Mouse (Mus musculus) frontal cortex, postnatal 25 days (tissue): Measurements from ENCODE around the gene Mgrn1.

Experiments used
- DNase-seq, 2 experiments: peaks; one replicate each; pipeline ENCODE4 v3.0.0; 2022; ENCODE audit warnings: low spot score in 2 of 2

The Mgrn1 gene

DNA sequence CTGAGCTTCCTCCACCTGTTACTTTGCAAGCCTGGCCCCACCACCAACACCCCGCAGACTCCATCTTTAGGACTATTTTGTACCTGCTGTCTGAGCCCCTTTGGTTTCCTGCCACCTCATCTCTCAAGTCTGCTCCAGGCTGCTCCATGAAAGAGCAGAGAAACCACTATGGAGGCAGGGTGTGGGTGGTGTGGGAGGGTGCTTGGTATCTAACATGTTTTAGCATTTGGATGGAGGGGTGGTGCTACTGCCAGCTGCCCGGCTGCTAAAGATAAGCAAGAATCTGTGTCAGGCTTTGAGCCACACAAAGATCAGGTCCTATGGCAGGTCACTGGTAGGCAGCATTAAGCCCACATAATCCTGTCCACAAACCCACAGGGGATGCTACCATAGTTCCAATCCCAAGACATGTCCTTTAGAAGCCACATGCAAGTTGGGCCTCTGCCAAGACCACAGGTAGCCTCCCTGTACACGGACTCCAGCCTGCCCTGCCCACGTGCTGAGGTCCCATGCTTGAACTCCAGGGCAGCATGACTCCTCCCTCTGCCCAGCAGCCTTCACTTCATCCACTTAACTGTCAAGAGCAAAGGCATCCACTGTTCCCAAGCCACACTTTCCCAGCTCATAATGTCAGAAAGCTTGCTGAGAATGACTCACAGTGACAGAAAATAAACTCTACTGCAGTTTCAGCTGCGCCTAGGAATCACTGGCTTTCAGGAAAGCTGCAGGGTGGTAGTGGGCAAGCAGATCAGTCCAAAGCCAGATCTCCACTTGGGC, 92.4 kb downstream of the Mgrn1 start:
- peak in 1 of 2 experiments; percentile 29 for DNase-seq

DNA sequence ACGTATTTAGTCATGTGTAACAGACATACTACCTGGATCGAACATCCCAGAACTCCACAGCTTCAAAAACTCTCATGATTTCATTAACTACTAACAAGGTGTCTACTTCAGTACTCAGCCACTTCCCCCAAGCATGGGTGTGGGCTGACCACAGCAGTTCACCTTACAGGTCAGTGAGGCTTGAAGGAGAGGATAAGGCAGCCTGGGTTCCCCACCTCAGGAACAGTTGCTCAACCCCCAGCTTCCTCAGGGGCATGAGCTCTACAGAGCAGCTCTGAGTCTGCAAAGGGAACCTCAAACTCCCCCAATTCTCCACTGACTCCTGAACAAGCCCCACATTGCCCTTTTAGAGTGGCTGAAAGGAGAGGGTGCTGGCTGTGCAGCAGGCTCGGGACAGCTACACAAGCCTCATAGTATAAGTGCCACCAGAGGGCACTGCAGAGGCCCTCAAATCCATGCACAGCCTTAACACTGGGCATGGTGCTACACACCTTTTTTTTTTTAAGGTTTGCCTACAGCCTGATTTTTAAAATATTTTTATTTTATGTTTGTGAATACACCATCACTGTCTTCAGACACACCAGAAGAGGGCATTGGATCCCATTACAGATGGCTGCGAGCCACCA, 93.8 kb downstream of the Mgrn1 start:
- DNase-seq, result no peak

DNA sequence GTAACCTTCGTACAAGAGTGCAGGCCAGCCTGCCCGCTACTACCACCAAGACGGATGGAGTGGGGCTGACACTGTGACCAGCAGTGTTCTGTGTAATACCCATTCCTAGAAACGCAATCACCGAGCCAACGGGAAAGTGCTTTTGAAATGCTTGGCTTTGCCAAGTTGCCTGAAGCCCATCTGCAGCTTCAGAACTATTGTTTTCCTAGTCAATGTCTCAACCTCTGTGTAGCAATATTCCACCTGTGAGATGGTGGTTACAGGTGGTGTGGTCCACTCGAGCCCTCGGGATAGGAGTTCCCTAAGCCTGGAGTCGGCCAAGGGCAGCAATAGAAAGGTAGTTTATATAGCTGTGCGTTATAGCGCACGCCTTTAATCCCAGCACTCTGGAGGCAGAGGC, 98.7 kb downstream of the Mgrn1 start:
- DNase-seq, result no peak
